Mouse (Mus musculus) forebrain, embryonic 14.5 days (tissue): Measurements from ENCODE around the gene Tacr2. TPM values are rescaled to one million over a fixed set of nuclear protein-coding genes. Genes with fewer than 3 reads are reported as not detected.

Source experiments
- ATAC-seq: fragments of 200-750 bp; cut with Nextera tagmentation; 2 replicates; pipeline ENCODE4 v1.8.0; 2017; ENCODE audit warnings: mild to moderate bottlenecking, moderate library complexity
- DNase-seq: peaks from one replicate; pipeline ENCODE4 v3.0.0-alpha.2; 2015; ENCODE audit warnings: low spot score
- H3K27ac ChIP-seq: fragments of 300-500 bp; sonication (generic); 2 replicates; pipeline ENCODE4 v1.5.1; 2014; ENCODE audit warnings: low read depth, mild to moderate bottlenecking, control low read depth, low read length, moderate library complexity
- H3K27me3 ChIP-seq: fragments of 300-500 bp; sonication (generic); replicated peaks from 2 replicates; pipeline ENCODE4 v1.6.1; 2014; ENCODE audit warnings: low read length, control low read depth, mixed read lengths; ENCODE audit not compliant: control insufficient read depth, insufficient read depth
- H3K36me3 ChIP-seq: fragments of 300-500 bp; sonication (generic); 2 replicates; pipeline ENCODE4 v1.6.1; 2014; ENCODE audit warnings: low read length, control low read depth; ENCODE audit not compliant: control insufficient read depth, insufficient read depth
- H3K4me1 ChIP-seq: fragments of 300-500 bp; sonication (generic); 2 replicates; pipeline ENCODE4 v1.6.1; 2014; ENCODE audit warnings: antibody characterized with exemption, low read length, control low read depth; ENCODE audit not compliant: control insufficient read depth, insufficient read depth
- H3K4me2 ChIP-seq: fragments of 300-500 bp; sonication (generic); 2 replicates; pipeline ENCODE4 v1.6.1; 2014; ENCODE audit warnings: mild to moderate bottlenecking, control low read depth, low read length
- H3K4me3 ChIP-seq: fragments of 300-500 bp; sonication (generic); 2 replicates; pipeline ENCODE4 v1.5.1; 2014; ENCODE audit warnings: low read depth, low read length, control low read depth
- H3K9ac ChIP-seq: fragments of 300-500 bp; sonication (generic); 2 replicates; pipeline ENCODE4 v1.6.1; 2014; ENCODE audit warnings: mild to moderate bottlenecking, low read length, control low read depth, moderate library complexity
- H3K9me3 ChIP-seq: fragments of 300-500 bp; sonication (generic); replicated peaks from 2 replicates; pipeline ENCODE4 v1.6.1; 2016; ENCODE audit warnings: low read length, control low read depth, mixed read lengths; ENCODE audit not compliant: control insufficient read depth
- WGBS: fragments of 180-500 bp; shearing (Covaris S2); extraction: QIAGEN DNeasy Blood & Tissue Kit; methylation state at CpG from one replicate; pipeline ENCODE4 v1.1.7; 2014; 5-methylcytosine and 5-hydroxymethylcytosine counted together
- polyA plus RNA-seq: library from polyadenylated mRNA; unstranded; fragments of >200 nt; fragmentation: Nextera tagmentation; extraction: Ambion mirVana; gene quantifications from 2 replicates; pipeline ENCODE4 v1.2.1, GENCODE M21; 2014

Tacr2 gene
- polyA plus RNA-seq, 1 experiment from 2014 or later = not detected

GRCm38 (mm10) chr10:62306483-62306882 lies 54.2 kb downstream of the Tacr2 start:
- no peak overlapping the region for H3K27ac ChIP-seq
- H3K4me3 ChIP-seq = no peak overlapping the region
- H3K27me3 ChIP-seq = no peaks in the 10 kb centered on the region
- ATAC-seq (no peak), DNase-seq (no peak)
- H3K9ac ChIP-seq = no peak overlapping the region
- no peak overlapping the region for H3K4me2 ChIP-seq
- peaks cover 7% of the 10 kb centered on the region; the same call in 1 of the 2 replicates for H3K36me3 ChIP-seq
- H3K4me1 ChIP-seq = peaks cover under 1% of the 10 kb centered on the region; the same call in 1 of the 2 replicates
- 81% methylated on average over 3 of the region's 3 CpGs for WGBS
- no peaks in the 10 kb centered on the region for H3K9me3 ChIP-seq

DNA sequence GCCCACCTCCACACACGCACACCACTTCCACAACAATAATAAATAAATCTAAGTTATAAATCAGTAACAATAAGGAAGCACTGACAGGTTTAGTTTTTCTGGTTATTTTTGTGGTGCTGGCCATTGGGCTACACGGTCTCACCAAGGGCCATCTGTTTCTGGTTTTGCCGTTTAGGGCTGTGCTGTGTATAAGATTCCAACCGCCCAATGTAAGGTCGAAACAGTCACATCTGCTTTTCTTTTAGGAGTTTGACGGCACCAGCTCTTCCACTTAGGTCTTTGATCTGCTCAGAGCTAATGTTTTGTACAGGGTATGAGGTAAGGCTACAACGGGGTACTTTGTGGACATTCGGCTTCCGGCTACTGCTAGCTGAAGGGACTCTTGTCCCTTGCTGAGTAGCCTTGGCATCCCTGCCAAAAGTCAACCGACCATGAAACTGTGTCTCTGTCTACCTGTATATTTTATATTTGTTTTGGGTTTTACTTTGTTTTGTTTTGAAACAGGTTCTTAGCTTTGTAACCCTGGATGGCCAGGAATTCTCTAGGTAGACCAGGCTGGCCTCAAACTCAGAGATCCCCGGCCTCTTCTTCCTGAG lies 56.8 kb downstream of the Tacr2 start:
- 93% methylated on average over 11 of the region's 11 CpGs for WGBS
- DNase-seq (no peak), ATAC-seq (no peak)
- H3K27me3 ChIP-seq = no peaks in the 10 kb centered on the region
- H3K4me2 ChIP-seq = no peak overlapping the region
- H3K4me3 ChIP-seq = no peak overlapping the region
- H3K36me3 ChIP-seq = peaks cover 5% of the 10 kb centered on the region; the same call in 1 of the 2 replicates
- no peak overlapping the region for H3K27ac ChIP-seq
- peaks cover 3% of the 10 kb centered on the region; the same call in 1 of the 2 replicates for H3K4me1 ChIP-seq
- H3K9ac ChIP-seq = no peak overlapping the region
- no peaks in the 10 kb centered on the region for H3K9me3 ChIP-seq

GRCm38 (mm10) chr10:62309593-62309992 lies 57.4 kb downstream of the Tacr2 start:
- Histone ChIP-seq H3K9me3 (no peaks in the 10 kb centered on the region), H3K27ac (no peak overlapping the region), H3K27me3 (no peaks in the 10 kb centered on the region), H3K4me1 (peaks cover 3% of the 10 kb centered on the region; the same call in 1 of the 2 replicates), H3K4me3 (no peak overlapping the region), H3K36me3 (no peaks in the 10 kb centered on the region), H3K4me2 (no peak overlapping the region), H3K9ac (no peak overlapping the region)
- WGBS = 92% methylated on average over 5 of the region's 5 CpGs
- DNase-seq (no peak), ATAC-seq (no peak)

- ATAC-seq = no peak
- H3K9ac ChIP-seq = no peak overlapping the region
- H3K27me3 ChIP-seq = no peaks in the 10 kb centered on the region
- H3K4me1 ChIP-seq = peaks cover 3% of the 10 kb centered on the region; the same call in 1 of the 2 replicates
- 83% methylated on average over 10 of the region's 10 CpGs for WGBS
- no peak overlapping the region for H3K4me2 ChIP-seq
- no peaks in the 10 kb centered on the region for H3K36me3 ChIP-seq
- no peak overlapping the region for H3K4me3 ChIP-seq
- no peak for DNase-seq
- no peak overlapping the region for H3K27ac ChIP-seq
- no peaks in the 10 kb centered on the region for H3K9me3 ChIP-seq
Observed at GRCm38 (mm10) chr10:62310259-62311039, 58.2 kb downstream of the Tacr2 start.

DNA sequence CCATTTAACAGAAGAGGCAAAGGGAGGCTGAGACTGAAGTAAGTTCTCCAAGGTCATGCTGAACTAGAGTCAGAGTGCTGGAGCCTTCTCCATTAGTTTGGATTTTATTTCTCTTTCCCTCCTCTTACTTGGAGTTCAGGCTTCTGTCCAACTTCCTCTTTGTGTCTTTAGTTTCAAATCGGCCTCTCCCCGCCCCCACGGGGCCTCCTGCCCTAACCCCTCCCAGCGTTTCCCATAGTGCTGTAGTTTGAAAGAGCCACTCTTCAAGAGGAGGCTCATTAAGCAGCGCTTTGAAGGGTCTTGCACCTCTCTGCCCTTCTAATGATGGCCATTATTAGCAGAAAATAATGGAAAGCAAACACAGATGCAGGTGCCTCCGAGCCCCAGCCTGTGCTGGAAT lies 59.2 kb downstream of the Tacr2 start:
- no peak overlapping the region for H3K27ac ChIP-seq
- WGBS = 8% methylated on average over 6 of the region's 6 CpGs

DNA sequence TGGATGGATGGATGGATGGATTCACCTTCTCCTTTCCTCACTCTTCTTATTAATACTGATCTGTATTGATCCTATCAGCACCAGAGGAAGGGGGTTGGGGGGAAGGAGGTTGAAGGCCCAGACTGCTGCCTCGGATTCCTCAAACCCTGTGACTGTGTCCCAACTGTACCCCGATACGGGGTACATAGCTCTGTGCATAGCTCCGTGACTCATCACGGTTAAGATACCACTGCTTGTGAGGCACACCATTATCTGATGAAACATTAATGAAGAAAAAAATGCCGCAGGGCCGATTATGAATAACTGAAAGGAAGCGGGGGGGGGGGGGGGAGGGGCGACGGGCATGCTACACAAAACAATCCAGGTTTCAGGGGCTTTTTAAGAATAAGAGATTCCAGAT lies 60.9 kb downstream of the Tacr2 start:
- no peak overlapping the region for H3K27ac ChIP-seq
- no peak overlapping the region for H3K9ac ChIP-seq
- no peak overlapping the region for H3K4me2 ChIP-seq
- peaks cover 3% of the 10 kb centered on the region; the same call in 1 of the 2 replicates for H3K4me1 ChIP-seq
- no peaks in the 10 kb centered on the region for H3K9me3 ChIP-seq
- ATAC-seq (no peak), DNase-seq (no peak)
- H3K27me3 ChIP-seq = no peaks in the 10 kb centered on the region
- no peaks in the 10 kb centered on the region for H3K36me3 ChIP-seq
- H3K4me3 ChIP-seq = no peak overlapping the region
- WGBS = 66% methylated on average over 10 of the region's 10 CpGs

More for the DNA sequence above, 59.2 kb downstream of the Tacr2 start:
- 0 out of 2 replicates have a peak, but pooled peaks have one; percentile 42 for ATAC-seq
- peak; percentile 61 for DNase-seq
- H3K9ac ChIP-seq = no peak overlapping the region
- no peaks in the 10 kb centered on the region for H3K36me3 ChIP-seq
- H3K4me3 ChIP-seq = no peak overlapping the region
- no peaks in the 10 kb centered on the region for H3K27me3 ChIP-seq
- peaks cover 3% of the 10 kb centered on the region; the same call in 1 of the 2 replicates for H3K4me1 ChIP-seq
- H3K9me3 ChIP-seq = no peaks in the 10 kb centered on the region
- H3K4me2 ChIP-seq = no peak overlapping the region

DNA sequence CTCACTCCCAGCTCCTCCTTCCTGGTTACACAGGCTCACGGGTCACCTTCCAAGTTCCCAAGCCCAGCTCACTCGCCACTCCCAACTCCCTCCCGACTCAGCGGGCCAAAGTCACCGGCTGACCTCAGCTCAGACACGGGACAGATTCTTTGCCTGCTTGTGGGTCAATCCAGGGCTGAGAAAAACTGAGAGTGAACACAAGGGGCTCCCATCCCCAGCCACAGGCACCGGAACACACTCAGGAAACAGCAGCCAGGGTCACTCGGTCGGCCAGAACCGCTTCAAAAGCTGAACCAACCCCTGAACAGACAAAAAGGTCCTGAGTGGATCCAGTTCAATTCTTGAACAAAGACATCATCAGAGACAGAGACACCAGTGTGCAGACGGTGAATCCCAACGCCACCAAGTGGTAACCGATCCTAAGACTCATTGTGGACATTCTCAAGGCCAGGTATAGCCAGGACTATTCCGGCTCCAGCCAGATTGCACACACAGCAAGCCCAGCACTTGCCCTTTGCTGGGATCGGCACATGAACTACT lies 61.7 kb downstream of the Tacr2 start:
- Histone ChIP-seq H3K9me3 (no peaks in the 10 kb centered on the region), H3K9ac (no peak overlapping the region), H3K36me3 (no peaks in the 10 kb centered on the region), H3K4me1 (peaks cover 3% of the 10 kb centered on the region; the same call in 1 of the 2 replicates), H3K27ac (no peak overlapping the region), H3K4me3 (no peak overlapping the region), H3K27me3 (no peaks in the 10 kb centered on the region), H3K4me2 (no peak overlapping the region)
- 73% methylated on average over 15 of the region's 15 CpGs for WGBS
- ATAC-seq = no peak
- DNase-seq = no peak
